Mouse (Mus musculus) forelimb bud, embryonic 11.5 days (tissue): Measurements from ENCODE around the gene Ctse.
A peak's percentile ranks its signal among the peaks of the same experiment; 100 is the strongest.
"Not testable (repeated sequence)": the region's sequence is repeated elsewhere in the genome, so short reads cannot be mapped to it uniquely, and the experiment has no call there.

Experiments used
- DNase-seq: peaks from one replicate; pipeline ENCODE4 v3.0.0-alpha.2; 2012; ENCODE audit warnings: low read depth, low spot score

Gene Ctse

DNA sequence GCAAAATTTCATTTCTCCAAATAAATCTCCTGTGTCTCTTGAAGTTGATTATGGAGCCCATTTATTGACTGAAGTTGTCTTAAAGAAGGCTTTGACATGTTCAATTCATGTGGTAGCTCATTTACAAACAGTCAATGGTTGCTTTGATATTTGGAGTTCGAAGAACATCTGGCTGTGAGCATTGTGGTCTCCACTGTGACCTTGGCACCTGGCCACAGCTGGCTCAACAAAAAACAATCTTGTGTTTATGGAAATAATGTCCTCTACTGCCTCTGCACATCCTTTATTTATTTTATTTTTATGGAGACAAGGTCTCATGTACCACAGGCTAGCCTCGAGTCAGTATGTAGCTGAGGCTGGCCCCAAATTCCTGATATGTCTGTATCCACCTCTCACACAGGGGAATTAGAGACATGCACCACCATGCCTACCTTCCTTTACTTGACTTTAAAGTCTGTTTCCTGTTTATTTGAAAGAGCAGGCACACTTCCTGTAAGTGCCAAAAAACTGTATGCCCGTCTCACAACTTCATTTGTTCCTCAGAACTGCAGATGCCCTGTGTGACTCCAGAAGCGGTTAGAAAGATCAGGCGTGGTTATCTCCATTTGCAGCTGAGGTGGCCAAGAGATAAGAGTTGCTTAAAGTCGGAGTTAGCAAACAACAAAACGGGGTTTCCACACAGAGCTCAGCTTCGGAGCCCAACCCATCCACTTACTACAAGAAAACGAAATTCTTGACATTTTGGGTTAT lies at the start of gene Ctse:
Gene Ctse (plus strand): TSS at position 516 of the 750 bp plus-strand sequence.
- DNase-seq: no peak

DNA sequence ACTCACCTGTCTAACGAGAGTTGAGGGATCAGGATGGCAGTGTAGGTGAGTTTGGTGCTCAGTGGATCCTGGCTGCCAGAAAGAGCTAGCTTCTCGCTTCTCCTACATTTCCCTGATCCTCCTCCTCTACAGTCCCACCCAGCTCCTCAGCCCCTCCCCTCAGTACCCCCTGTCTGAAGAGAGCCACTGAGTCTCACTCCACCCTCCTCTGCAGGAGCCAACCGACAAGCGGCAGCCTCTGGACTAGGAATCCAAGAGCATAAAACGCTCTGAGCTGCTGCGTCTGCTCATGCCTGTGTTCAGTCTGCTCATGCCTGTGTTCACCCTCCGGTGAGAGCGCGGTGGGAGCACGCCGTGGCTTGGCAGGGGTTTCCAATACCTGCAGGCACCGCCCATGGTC lies 39.2 kb upstream of the Ctse start, which contains the start of gene Avpr1b:
Gene Avpr1b (plus strand): TSS at position 335 of the 400 bp plus-strand sequence.
- no peak for DNase-seq

DNA sequence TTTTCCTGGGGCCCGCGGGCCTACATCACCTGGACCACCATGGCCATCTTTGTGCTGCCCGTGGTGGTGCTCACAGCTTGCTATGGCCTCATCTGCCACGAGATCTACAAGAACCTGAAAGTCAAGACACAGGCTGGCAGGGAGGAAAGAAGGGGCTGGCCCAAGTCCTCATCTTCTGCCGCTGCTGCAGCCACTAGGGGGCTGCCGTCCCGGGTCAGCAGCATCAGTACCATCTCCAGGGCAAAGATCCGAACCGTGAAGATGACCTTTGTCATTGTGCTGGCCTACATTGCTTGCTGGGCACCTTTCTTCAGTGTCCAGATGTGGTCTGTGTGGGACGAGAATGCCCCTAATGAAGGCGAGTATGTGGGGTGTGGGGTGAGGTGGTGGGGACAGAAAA lies 37.8 kb upstream of the Ctse start:
- no peak for DNase-seq

DNA sequence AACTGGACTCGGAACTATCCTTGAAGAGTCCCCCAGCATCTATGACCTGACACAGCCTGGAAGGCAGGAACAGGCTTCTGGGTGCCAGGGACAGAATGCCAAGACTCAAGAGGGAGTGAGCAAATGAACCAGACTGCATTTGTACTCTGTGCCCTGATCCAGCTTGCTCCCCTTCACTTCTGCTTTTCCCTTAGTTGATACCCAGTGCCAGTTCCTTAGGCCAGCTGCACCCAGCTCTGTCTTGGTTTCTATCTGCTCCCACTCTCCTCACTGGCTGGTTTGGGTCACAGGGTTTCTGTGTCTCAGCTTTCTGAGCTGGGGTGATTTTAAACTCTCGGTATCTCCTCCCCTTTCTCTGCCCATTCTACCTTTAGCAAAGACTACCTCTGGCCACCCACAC lies 31.4 kb upstream of the Ctse start:
- no peak for DNase-seq

DNA sequence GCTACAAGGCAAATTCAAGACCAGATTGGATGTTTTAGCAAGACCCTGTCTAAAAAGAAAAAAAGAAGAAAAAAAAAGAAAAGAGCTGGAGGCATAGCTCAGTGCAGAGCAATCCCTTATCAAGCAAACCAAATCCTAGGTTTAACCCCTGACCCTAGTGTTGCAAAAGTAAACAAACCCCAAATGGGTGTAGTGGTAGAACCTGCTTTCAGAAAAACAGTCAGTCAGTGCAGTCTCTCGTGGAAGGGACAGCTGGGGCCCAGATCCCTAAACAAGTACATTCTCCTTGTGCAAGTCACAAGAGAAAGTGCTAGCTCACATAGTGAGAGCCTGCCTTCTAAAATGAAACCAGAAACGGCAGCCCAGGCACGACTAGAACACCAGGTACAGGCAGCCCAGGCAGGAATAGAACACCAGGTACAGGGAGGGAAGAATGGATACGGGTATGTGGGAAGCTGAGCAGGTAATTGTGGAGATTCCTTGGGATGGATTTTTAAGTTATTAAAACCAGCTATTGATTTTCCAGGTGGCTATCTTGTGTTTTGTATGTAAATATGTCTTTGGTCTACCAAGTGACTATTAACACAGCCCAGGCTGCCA lies 25.4 kb upstream of the Ctse start:
- no peak for DNase-seq

DNA sequence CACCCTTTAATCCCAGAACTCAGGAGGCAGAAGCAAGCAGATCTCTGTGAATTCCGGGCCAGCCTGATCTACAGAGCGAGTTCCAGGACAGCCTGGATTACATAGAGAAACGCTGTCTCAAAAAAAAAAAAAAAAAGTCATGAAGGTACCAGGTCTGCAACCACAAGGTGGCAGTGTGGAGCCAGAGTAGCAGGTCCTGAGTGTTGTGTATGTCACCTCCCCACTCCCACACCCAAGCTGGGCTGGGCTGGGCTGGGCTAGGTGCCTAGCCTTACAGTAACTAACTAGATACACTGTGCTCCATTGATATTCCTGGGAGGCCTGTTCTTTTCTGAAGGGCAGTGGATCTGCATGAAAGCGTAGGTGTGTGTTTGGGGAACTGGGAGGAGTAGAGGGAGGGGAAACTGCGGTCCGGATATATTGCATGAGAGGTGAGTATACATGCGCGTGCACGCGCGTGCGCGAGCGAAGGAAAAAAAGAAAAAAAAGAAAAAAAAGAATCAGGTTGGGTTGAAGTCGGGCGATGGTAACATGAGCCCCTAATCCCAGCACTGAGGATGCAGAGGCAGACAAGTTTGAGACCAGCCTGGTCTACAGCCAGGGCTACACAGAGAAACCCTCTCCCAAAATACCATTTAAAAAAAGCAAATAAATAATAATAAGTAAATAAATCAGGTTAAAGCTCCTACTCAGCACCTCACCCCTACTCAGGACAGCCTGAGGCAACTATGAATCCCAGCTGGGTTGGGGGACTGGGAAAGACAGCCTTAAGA lies 24.6 kb upstream of the Ctse start:
- DNase-seq: peak; percentile 80

DNA sequence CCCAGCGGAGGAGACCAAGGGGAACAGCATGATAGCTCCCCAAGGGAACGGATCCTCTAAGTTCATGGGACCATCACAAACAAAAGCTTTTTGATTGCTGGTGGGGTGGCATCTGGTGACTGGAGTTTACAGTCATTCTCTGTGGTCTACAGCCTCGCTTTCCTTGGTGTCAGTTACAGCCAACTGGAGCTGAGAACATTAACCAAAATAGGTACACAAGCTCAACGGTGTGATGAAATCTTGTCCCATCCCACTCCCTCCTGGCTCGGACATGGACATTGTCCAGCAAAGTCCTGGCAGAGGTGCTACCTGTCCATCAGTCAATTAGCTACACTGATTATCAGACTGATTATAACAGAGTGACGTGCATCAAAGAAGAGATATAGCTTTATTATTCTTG lies 23.5 kb upstream of the Ctse start:
- no peak for DNase-seq

DNA sequence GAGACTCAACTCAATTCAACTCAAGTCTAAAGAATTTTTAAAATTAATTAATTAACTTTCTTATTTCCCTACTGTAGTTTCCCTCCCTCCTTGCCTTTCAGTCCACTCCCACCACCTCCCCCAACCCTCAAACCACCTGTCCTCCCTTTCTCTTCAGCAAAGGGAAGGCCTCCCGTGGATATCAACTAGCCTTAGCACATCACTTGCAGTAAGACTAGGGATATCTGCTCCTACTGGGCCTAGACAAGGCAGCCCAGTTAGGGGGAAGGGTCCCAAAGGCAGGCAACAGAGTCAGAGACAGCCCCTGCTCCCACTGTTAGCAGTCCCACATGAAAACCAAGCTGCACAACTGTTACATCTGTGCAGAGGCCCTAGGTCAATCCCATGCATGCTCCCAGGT lies 22.0 kb upstream of the Ctse start:
- DNase-seq: no peak

DNA sequence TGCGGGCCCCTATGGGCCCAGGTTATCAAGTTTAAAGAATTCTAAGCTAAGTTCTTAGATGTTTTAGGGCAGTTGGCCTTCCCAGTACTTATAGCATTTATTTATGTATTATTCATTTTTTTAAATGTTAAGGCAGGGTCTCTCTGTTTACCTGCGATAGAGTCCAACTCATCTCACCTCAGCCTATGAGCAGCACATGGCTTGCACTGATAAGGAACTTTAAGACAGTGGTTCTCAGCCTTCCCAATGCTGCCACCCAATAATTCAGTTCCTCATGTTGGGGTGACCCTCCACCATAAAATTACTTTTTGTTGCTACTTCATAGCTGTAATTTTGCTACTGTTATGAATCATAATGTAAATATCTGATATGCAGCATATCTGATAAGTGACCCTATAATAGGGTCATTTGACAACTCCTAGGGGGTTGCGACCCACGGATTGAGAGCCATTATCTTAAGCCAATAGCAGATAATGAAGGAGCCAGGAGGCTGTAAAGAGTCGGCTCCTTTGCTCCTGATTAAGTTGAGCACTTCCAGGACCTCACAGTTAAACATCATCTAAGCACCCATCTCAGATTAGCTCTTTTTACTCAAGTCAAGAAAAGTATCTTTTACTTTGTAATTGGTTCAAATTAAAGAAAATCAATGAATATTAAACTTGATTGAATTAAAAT lies 21.4 kb upstream of the Ctse start:
- DNase-seq: no peak

DNA sequence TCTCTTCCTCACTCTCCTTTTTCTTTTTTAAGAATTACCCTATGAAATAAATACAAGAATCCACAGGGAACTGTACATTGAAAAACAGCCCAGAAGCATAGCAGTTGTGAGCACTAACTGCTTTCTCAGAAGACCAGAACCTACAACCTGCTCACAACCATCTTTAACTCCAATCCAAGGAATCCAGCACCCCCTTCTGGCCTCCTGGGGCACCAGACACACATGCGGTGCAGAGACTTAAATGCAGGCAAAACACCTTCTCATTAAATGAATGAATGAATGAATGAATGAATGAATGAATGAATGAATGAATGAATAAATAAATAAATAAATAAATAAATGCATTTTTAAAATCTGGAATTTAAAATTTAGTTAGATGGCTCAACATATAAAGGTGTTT lies 19.5 kb upstream of the Ctse start:
- no peak for DNase-seq

DNA sequence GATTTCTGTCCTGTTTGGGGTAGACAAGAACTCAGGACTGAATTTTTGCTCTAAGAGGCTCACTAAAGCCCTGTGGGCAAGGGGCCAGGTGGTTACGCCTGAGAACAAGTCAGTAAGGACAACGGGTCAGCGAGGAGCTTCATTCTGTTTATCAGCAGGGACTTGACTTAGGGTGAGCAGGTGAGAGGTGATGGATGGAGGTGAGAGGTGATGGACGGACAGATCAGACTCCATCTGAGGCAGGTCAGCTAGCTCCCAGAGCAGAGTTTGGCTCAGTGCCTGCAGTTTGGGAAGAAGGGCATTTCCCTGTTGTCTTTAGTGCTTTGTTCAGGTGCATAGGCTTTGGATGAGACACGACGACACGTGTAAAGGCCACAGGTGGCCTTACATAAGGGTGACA lies 18.8 kb upstream of the Ctse start:
- no peak for DNase-seq

DNA sequence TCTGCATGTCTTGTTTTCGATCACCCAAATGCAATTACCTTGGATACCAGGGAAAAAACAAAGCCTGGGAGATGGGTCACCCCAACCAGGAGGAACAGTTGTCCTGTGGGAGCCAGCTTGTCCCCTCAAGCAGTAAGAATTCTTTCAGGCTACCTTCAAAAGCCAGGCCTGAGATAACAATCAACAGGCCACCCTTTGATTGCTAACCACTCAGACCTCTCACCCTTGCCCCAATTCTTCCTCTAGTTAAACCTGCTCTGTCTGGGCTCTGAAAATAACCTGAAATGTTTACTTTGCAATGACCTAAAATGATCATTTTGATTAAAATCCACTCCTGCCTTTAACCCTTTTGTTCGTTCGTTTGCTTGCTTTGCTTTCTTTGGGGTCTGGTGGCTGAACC lies 14.5 kb upstream of the Ctse start:
- DNase-seq: no peak

DNA sequence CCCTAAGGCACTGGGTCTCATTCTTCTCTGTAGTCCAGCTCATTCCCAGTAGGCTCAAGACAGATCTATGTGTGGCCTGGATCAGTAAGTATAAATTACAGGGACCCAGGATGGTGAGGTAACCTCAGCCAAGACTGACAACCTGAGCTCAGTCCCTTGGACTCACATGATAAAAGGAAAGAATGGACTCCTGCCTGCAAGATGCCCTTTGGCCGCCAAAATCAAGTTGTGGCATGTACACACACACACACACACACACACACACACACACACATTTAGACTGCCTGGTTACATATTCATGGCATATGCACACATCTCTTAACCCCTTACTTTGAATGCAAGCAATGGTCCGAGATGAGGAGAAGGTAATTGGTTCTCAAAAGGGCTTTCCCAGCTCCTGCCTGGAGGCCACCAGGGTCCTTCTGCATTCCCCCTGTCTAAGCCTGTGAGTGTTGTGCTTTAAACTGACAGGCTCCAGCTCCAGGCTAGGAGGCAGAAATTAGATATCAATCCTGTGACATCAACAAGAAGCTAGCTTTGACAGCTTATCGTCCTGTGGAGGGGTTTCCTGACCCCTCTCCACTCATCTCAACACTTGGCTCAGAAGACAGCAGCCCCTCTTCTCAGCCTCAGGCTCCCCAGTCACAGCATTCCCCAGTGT lies 13.8 kb upstream of the Ctse start:
- no peak for DNase-seq

DNA sequence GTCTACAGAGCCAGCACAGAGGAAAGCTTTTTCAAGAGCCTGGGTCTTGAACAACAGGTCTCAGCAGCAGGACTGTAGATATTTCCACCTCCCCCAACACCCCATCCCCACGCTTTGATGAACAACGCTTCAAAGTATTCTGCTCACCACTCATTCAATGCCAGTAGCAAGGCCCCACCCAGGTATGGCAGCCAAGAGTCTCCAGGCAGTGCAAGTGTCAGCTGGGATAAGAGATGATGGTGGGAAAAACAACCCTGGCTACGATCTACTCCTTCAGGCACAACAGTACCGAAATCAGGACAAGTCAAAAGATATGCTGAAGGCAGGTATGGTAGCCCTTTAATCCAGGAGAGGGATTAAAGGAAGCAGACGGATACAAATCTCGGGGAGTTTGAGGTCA lies 11.9 kb upstream of the Ctse start:
- no peak for DNase-seq

DNA sequence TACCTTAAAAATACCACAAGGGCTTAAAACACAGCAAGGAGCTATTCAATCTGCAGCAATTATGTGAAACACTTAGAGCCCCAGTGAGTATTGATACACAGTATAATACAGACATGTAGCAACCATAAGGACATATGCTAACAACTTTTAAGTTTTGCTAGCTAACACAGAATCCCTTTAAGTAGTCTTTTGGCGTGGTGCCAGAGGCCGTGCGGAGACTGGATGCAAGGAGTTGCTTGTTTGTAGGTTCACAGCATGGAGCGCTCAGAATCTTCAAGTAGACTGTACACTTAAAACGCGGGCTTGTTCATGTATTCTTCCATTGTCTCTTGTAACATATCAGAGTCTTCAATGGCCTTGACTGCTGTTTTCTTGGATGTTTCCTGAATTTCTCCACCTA lies 5.9 kb upstream of the Ctse start:
- not testable (repeated sequence) for DNase-seq

DNA sequence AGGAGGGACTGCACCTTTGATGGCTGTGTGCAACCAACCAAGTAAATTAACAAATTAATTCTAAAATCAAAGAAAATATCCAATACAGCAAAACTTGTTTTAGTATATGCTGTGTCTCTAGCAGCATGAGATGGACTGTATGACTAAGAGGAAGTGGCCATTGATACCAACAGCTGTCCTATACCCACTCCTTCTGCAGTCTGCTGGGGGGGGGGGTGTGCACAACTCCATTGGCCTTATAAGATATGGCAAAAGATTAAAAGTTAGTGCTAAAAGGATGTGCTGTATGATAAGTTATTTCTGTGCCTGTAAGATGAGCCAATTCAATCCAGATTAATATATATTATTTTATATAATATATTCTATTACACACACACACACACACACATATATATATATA lies 3.6 kb upstream of the Ctse start:
- no peak for DNase-seq

DNA sequence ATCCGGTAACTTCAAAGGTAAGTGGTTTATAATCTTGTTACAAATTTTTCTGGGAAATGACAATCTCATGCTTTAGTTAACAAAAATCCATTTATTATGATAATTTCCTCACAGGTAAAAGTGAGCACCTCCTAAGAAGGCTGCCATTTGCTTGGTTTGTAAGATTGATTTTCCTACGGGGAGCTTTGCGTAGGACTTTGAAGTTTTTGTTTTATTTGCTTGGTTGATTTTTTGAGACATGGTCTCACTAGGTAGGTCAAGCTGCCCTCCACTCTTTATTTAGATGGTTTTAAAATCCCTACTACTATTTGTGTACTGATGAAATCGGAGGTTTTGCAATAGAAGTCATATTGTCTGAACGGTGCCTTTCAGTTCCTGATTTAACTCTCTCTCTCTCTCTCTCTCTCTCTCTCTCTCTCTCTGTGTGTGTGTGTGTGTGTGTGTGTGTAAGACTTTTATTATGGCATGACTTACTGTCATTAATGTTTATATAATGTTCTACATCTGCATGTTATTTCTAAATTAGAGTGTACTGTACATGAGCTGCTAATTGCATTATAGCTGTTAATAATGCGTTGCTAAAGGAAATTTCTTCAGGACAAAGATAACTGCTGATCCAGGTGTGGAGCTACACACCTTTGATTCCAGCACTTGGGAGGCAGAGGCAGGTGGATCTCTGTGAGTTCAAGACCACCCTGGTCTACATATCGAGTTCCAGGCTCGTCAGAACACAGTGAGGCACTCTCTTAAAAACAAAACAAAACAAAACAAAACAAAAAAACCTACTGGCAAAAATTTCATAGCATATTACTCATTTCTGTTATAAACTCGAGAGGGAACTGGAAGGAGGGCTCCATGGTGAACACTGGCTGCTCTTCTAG lies 675 bp downstream of the Ctse start:
- no peak for DNase-seq

DNA sequence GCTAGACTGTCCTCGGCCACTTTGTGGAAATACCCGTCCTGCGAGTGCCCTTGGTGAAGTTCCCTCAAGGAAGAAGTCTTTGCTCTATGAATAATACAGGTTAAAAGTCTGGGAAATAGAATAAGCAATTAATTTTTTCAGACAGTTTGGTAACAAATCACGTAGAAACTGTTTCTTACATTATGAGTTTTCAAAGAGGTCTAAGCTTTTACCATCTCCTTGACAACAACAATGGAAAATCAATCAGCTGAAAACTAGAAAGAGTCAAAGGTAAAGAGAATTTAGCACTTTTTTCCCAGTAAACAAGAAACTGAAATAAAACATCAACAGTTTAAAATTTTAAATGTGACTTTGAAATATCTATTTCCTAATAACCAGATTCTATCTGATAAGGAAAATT lies 2.0 kb downstream of the Ctse start:
- no peak for DNase-seq

DNA sequence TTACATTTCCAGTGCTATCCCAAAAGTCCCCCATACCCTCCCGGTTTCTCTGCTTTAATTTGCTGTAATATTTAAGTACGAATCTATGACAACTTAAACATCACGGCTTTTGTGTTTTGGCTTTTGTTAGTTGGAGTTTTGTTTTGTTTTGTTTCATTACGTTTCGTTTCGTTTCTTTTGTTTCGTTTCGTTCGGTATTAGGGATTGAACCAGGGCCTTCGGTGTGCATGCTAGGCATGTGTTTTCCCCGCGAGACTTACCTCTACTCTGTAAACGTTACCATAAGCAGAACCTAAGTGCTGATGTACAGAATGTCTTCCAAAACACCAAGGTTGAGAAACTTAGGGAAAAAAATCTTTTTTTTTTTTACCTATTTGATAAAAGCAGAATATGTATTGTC lies 3.5 kb downstream of the Ctse start:
- DNase-seq: no peak

DNA sequence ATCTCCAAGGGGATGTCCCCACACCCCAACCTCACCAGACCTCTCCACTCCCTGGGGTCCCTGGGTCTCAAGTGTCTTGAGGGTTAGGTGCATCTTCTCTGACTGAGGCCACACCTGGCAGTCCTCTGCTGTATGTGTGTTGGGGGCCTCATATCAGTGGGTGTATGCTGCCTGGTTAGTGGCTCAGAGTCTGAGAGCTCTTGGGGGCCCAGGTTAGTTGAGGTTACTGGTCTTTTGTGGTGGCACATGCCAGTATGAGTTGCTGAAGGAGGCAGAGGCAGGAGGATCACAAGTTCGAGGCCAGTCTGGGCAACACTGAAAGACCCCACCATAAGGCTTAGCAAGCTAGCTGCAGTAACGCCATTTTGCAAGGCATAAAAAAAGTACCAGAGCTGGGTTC lies 4.1 kb downstream of the Ctse start:
- DNase-seq: no peak
